Mouse (Mus musculus): ENCODE measurements around the gene Stoml1. TPM values are rescaled to one million over a fixed set of nuclear protein-coding genes. Genes with fewer than 3 reads are reported as not detected.
A peak's percentile ranks its signal among the peaks of the same experiment; 100 is the strongest.
"Not testable (repeated sequence)": the region's sequence is repeated elsewhere in the genome, so short reads cannot be mapped to it uniquely, and the experiment has no call there.

The Stoml1 gene
- total RNA-seq, 2 experiments from 2014 or later, result 71.3 to 79.0 TPM

- DNase-seq, result no peak
These were observed 11.0 kb upstream of the Stoml1 start for GRCm38 (mm10) chr9:58241780-58242485.

GRCm38 (mm10) chr9:58242696-58243095, 10.3 kb upstream of the Stoml1 start:
- no peak for DNase-seq

- no peak for DNase-seq
These were observed 9.3 kb upstream of the Stoml1 start for GRCm38 (mm10) chr9:58243696-58244095.

- no peak for DNase-seq
These were observed 6.8 kb upstream of the Stoml1 start for GRCm38 (mm10) chr9:58246083-58246591.

GRCm38 (mm10) chr9:58247064-58247759, 5.8 kb upstream of the Stoml1 start:
- DNase-seq, result peak; percentile 75 to 81

GRCm38 (mm10) chr9:58248746-58249413, 4.1 kb upstream of the Stoml1 start:
- no peak for DNase-seq

- peak; percentile 53 to 61 for DNase-seq
These were observed 3.3 kb upstream of the Stoml1 start, which contains the start of gene Pml for GRCm38 (mm10) chr9:58249592-58250192. Gene Pml, minus strand, starts transcription at chr9:58249786.

- DNase-seq, result no peak
These were observed 2.6 kb upstream of the Stoml1 start for GRCm38 (mm10) chr9:58250322-58250721.

- not testable (repeated sequence) for DNase-seq
These were observed 2.2 kb upstream of the Stoml1 start for GRCm38 (mm10) chr9:58250730-58251129.

- not testable (repeated sequence) for DNase-seq
These were observed 800 bp downstream of the Stoml1 start for GRCm38 (mm10) chr9:58253805-58254122.

GRCm38 (mm10) chr9:58255105-58255504, 2.1 kb downstream of the Stoml1 start:
- DNase-seq, result no peak

- no peak for DNase-seq
These were observed 3.0 kb downstream of the Stoml1 start for GRCm38 (mm10) chr9:58255704-58256685.

GRCm38 (mm10) chr9:58262507-58262906, 9.5 kb downstream of the Stoml1 start:
- DNase-seq, result no peak

- DNase-seq, result no peak
These were observed 12.4 kb downstream of the Stoml1 start for GRCm38 (mm10) chr9:58265368-58265767.

GRCm38 (mm10) chr9:58266571-58267011, 13.6 kb downstream of the Stoml1 start:
- no peak for DNase-seq

- no peak for DNase-seq
These were observed 14.1 kb downstream of the Stoml1 start for GRCm38 (mm10) chr9:58267046-58267445.

- peak in 1 of 2 experiments; percentile 40 for DNase-seq
These were observed 15.7 kb downstream of the Stoml1 start for GRCm38 (mm10) chr9:58268384-58269313.

- no peak for DNase-seq
These were observed 17.1 kb downstream of the Stoml1 start for GRCm38 (mm10) chr9:58270081-58270480.

- no peak for DNase-seq
These were observed 18.1 kb downstream of the Stoml1 start for GRCm38 (mm10) chr9:58271109-58271508.

- not testable (repeated sequence) for DNase-seq
These were observed 18.6 kb downstream of the Stoml1 start for GRCm38 (mm10) chr9:58271551-58271950.

Measured in layer of hippocampus, postnatal 36 days (tissue).